Mouse (Mus musculus): Measurements from ENCODE around the gene Pid1.

- TF ChIP-seq POLR2A (IDR thresholded peaks at IDR 0.05; ENCODE audit: borderline replicate concordance, extremely low read depth, low read depth, low read length) (no peak), CTCF (IDR thresholded peaks at IDR 0.05; ENCODE audit: insufficient read depth, low read length) (no peak)
Measured at GRCm38 (mm10) chr1:84382709-84383108, 18.7 kb upstream of the Pid1 start.

All from lung, adult 2 months (tissue).